Mouse (Mus musculus) lung, postnatal 10 days (tissue): ENCODE data around the gene Mapk12.
A peak's percentile ranks its signal among the peaks of the same experiment; 100 is the strongest.

Experiments
- DNase-seq: peaks from one replicate; pipeline ENCODE4 v3.0.0; 2021

Gene Mapk12

GRCm38 (mm10) chr15:89140659-89141252 is at the start of gene Mapk12:
Gene Mapk12 (minus strand): TSS chr15:89140703.
- peak; percentile 75 for DNase-seq

GRCm38 (mm10) chr15:89184937-89185227 is 44.4 kb upstream of the Mapk12 start:
- no peak for DNase-seq

GRCm38 (mm10) chr15:89184141-89184936 is 43.8 kb upstream of the Mapk12 start:
- no peak for DNase-seq

GRCm38 (mm10) chr15:89182842-89183241 is 42.3 kb upstream of the Mapk12 start:
- DNase-seq = no peak

GRCm38 (mm10) chr15:89182328-89182741 is 41.8 kb upstream of the Mapk12 start:
- peak; percentile 79 for DNase-seq

- DNase-seq = no peak
Measured at GRCm38 (mm10) chr15:89181561-89182270, 41.2 kb upstream of the Mapk12 start.

GRCm38 (mm10) chr15:89180571-89181229 is 40.2 kb upstream of the Mapk12 start, which contains the start of gene Plxnb2:
Gene Plxnb2 (minus strand): TSS chr15:89180788.
- peak; percentile 88 for DNase-seq

- DNase-seq = peak; percentile 42
Measured at GRCm38 (mm10) chr15:89180081-89180541, 39.6 kb upstream of the Mapk12 start.

- DNase-seq = no peak
Measured at GRCm38 (mm10) chr15:89179630-89179964, 39.1 kb upstream of the Mapk12 start.

- DNase-seq = peak; percentile 93
Measured at GRCm38 (mm10) chr15:89178954-89179629, 38.6 kb upstream of the Mapk12 start.

- no peak for DNase-seq
Measured at GRCm38 (mm10) chr15:89178260-89178860, 37.9 kb upstream of the Mapk12 start.

GRCm38 (mm10) chr15:89177576-89178259 is 37.2 kb upstream of the Mapk12 start:
- DNase-seq = no peak

GRCm38 (mm10) chr15:89177121-89177520 is 36.6 kb upstream of the Mapk12 start:
- DNase-seq = peak; percentile 95

GRCm38 (mm10) chr15:89175411-89176155 is 35.1 kb upstream of the Mapk12 start:
- no peak for DNase-seq

- no peak for DNase-seq
Measured at GRCm38 (mm10) chr15:89174889-89175339, 34.4 kb upstream of the Mapk12 start.

GRCm38 (mm10) chr15:89173906-89174214 is 33.4 kb upstream of the Mapk12 start:
- DNase-seq = peak; percentile 87

GRCm38 (mm10) chr15:89173024-89173905 is 32.8 kb upstream of the Mapk12 start:
- peak; percentile 68 for DNase-seq

- DNase-seq = no peak
Measured at GRCm38 (mm10) chr15:89172276-89172935, 31.9 kb upstream of the Mapk12 start.

- no peak for DNase-seq
Measured at GRCm38 (mm10) chr15:89171526-89172051, 31.1 kb upstream of the Mapk12 start.
